Mouse (Mus musculus) ES-E14 (cell line): ENCODE measurements around the gene Fnbp1. TPM values are rescaled to one million over a fixed set of nuclear protein-coding genes. Genes with fewer than 3 reads are reported as not detected.
A peak's percentile ranks its signal among the peaks of the same experiment; 100 is the strongest.

Source experiments
- DNase-seq: peaks from one replicate; pipeline ENCODE4 v3.0.0-alpha.2; 2013; ENCODE audit warnings: low read depth, low spot score
- H3K27ac ChIP-seq: 2 replicates; pipeline ENCODE4 v1.5.1; 2012; ENCODE audit warnings: low read depth, mild to moderate bottlenecking, low read length, moderate library complexity, mixed read lengths; ENCODE audit not compliant: poor library complexity, insufficient read depth, severe bottlenecking
- H3K36me3 ChIP-seq: 2 replicates; pipeline ENCODE4 v1.6.1; 2012; ENCODE audit warnings: mild to moderate bottlenecking, low read length, moderate library complexity, mixed read lengths; ENCODE audit not compliant: control insufficient read depth, poor library complexity, insufficient read depth, severe bottlenecking
- H3K4me1 ChIP-seq, 2 experiments: fragments of 150-350 bp in 1 of 2; sonication (generic) in 1 of 2; 2 replicates each; pipeline ENCODE4 v1.6.1; 2012; ENCODE audit warnings: low read length in 2 of 2, mild to moderate bottlenecking in 1 of 2, mixed read lengths in 1 of 2; ENCODE audit not compliant: control insufficient read depth in 2 of 2, insufficient read depth in 2 of 2, poor library complexity in 1 of 2
- H3K4me3 ChIP-seq, 2 experiments: fragments of 150-350 bp in 1 of 2; sonication (generic) in 1 of 2; 2 replicates each; pipeline ENCODE4 v1.5.1; 2012; ENCODE audit warnings: low read length in 2 of 2, low read depth in 1 of 2, mild to moderate bottlenecking in 1 of 2, mixed read lengths in 1 of 2; ENCODE audit not compliant: insufficient read depth in 1 of 2, poor library complexity in 1 of 2, severe bottlenecking in 1 of 2
- H3K9ac ChIP-seq: 2 replicates; pipeline ENCODE4 v1.6.1; 2012; ENCODE audit warnings: low read depth, mild to moderate bottlenecking, low read length, mixed read lengths; ENCODE audit not compliant: poor library complexity, insufficient read depth, severe bottlenecking
- H3K9me3 ChIP-seq: fragments of 150-350 bp; sonication (generic); 2 replicates; pipeline ENCODE4 v1.6.1; 2012; ENCODE audit warnings: low read depth, mild to moderate bottlenecking, low read length; ENCODE audit not compliant: control insufficient read depth, insufficient read depth
- CHD2 ChIP-seq: IDR thresholded peaks from 2 replicates; pipeline ENCODE4 v1.6.1; 2014; ENCODE audit warnings: mild to moderate bottlenecking, low read depth, low read length, inconsistent platforms
- HCFC1 ChIP-seq: IDR thresholded peaks from 2 replicates; pipeline ENCODE4 v1.6.1; 2012; ENCODE audit warnings: low read length, inconsistent platforms, borderline replicate concordance; ENCODE audit not compliant: insufficient read depth
- MAFK ChIP-seq: IDR thresholded peaks from 2 replicates; pipeline ENCODE4 v1.6.1; 2014; ENCODE audit warnings: mild to moderate bottlenecking, low read depth, low read length, inconsistent platforms; ENCODE audit not compliant: insufficient read depth
- ZC3H11A ChIP-seq: IDR thresholded peaks from 2 replicates; pipeline ENCODE4 v1.6.1; 2012; ENCODE audit warnings: low read depth, mild to moderate bottlenecking, inconsistent platforms, low read length, borderline replicate concordance
- ZNF384 ChIP-seq: IDR thresholded peaks from 2 replicates; pipeline ENCODE4 v1.6.1; 2012; ENCODE audit warnings: low read depth, low read length, inconsistent platforms
- in situ Hi-C, 2 experiments: fragments of 600-800 bp; cut with MboI; formaldehyde crosslinking; loops; one replicate each; pipeline ENCODE4 v1.15.1; 2025; ENCODE audit warnings: low sequenced_read_pairs in 2 of 2, inconsistent platforms in 1 of 2; ENCODE audit not compliant: unreplicated experiment in 2 of 2
- total RNA-seq: library from RNA; depleted of rRNA; stranded (reverse); fragments of 300-350 nt; gene quantifications from 2 replicates; pipeline ENCODE4 v1.2.3, GENCODE M21; 2012

Fnbp1 gene
- total RNA-seq, 1 experiment, result 16.5 TPM

- H3K9ac ChIP-seq, result no peak overlapping the region
- TF ChIP-seq ZC3H11A, result no peak
- no peak for TF ChIP-seq ZNF384
- TF ChIP-seq MAFK, result no peak
- TF ChIP-seq CHD2, result no peak
- no peak for TF ChIP-seq HCFC1
- H3K36me3 ChIP-seq, result peaks cover 18% of the 10 kb centered on the region; the same call in 1 of the 2 replicates
- H3K4me1 ChIP-seq, result peaks cover under 1 to 8% of the 10 kb centered on the region in 2 experiments; a peak in 2 of 4 replicates
- in situ Hi-C loops, result no loop called here
- no peaks in the 10 kb centered on the region for H3K9me3 ChIP-seq
- no peak for DNase-seq
- H3K27ac ChIP-seq, result no peak overlapping the region
- H3K4me3 ChIP-seq, result no peak overlapping the region
These were observed 66.0 kb downstream of the Fnbp1 start for GRCm38 (mm10) chr2:31075836-31076235.

DNA sequence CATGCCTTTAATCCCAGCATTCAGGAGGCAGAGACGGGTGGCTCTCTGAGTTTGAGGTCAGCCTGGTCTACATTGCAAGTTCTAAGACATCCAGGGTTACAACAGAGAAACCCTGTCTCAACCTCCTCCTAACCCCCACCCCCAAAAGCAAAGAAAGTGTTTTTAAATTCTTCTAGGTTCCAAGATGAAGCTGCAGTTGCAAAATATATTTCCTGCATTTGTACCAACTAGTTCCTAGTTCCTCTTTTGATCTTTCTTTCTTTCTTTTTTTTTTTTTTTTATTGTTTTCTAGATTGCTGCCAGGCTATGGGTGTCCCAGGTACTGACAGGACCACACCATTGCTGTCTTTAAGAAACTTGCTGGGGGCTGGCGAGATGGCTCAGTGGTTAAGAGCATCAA is 66.6 kb downstream of the Fnbp1 start:
- H3K9ac ChIP-seq, result no peak overlapping the region
- DNase-seq, result no peak
- no peak for TF ChIP-seq ZNF384
- TF ChIP-seq ZC3H11A, result no peak
- no peak for TF ChIP-seq HCFC1
- TF ChIP-seq MAFK, result no peak
- no peak overlapping the region for H3K4me3 ChIP-seq
- H3K36me3 ChIP-seq, result peaks cover 15% of the 10 kb centered on the region; the same call in 1 of the 2 replicates
- H3K4me1 ChIP-seq, result peaks cover 0 to 2% of the 10 kb centered on the region in 2 experiments; a peak in 1 of 4 replicates
- in situ Hi-C loops, result no loop called here
- H3K9me3 ChIP-seq, result no peaks in the 10 kb centered on the region
- H3K27ac ChIP-seq, result no peak overlapping the region

DNA sequence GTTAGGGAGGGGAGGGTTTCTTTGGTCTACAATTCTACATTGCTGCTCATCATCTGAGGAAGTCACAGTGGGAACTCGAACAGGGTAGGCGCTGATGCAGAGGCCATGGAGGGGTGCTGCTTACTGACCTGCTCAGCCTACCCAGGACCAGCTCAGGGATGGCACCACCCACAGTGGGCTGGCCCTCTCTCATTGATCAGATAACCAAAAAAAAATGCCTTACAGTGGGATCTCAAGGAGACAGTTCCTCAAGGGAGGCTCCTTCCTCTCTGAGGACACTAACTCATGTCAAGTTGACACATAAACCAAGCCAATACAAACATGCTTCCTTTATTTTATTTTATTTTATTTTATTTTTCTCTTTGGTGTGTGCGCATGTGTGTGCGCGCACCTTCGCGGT is 72.3 kb downstream of the Fnbp1 start:
- TF ChIP-seq ZNF384 (no peak), CHD2 (no peak), ZC3H11A (no peak), MAFK (no peak)
- Histone ChIP-seq H3K27ac (peak overlapping the region; percentile 100), H3K4me3 (no peak overlapping the region), H3K36me3 (peaks cover 8% of the 10 kb centered on the region; the same call in 1 of the 2 replicates), H3K9me3 (no peaks in the 10 kb centered on the region), H3K9ac (0 out of 2 replicates have a peak overlapping the region, but pooled peaks have one; percentile 1), H3K4me1 (peaks cover 20 to 23% of the 10 kb centered on the region in 2 experiments; a peak in 3 of 4 replicates)
- no peak for DNase-seq
- in situ Hi-C loops, result no loop called here

- TF ChIP-seq MAFK, result no peak
- peak overlapping the region; percentile 1; the same call in 1 of the 2 replicates for H3K9ac ChIP-seq
- DNase-seq, result no peak
- peaks cover 20 to 23% of the 10 kb centered on the region in 2 experiments; a peak in 3 of 4 replicates for H3K4me1 ChIP-seq
- H3K27ac ChIP-seq, result peak overlapping the region; percentile 100
- in situ Hi-C loops, result no loop called here
- peaks cover 8% of the 10 kb centered on the region; the same call in 1 of the 2 replicates for H3K36me3 ChIP-seq
- no peak overlapping the region; a peak in 1 of 4 replicates for H3K4me3 ChIP-seq
- H3K9me3 ChIP-seq, result no peaks in the 10 kb centered on the region
These were observed 72.7 kb downstream of the Fnbp1 start for GRCm38 (mm10) chr2:31069114-31069445.
